Mouse (Mus musculus): ENCODE measurements around the gene Gm21866.
"Not testable (repeated sequence)": the region's sequence is repeated elsewhere in the genome, so short reads cannot be mapped to it uniquely, and the experiment has no call there.

The Gm21866 gene

DNA sequence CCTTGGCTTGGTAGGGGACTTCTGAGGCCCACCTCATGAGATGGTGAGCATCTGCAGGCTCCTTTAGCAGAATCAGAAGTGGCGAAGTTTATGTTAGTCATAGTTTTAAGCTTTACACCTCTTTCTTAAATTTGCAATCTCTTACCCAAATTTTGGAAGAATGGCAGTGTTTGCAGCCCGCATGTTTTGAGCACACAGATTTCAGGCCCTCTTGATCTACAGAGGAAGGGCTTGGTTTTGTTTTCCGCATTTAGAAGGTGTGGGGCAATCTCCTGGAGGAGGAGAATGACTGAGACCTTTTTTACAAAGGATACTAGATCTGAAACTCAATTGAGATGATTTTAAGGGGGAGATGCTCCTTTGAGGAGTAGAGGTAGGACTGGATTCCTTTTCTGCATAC, at the start of gene Gm21866:
Gm21866 (minus strand) TSS at position 101 of the 400 bp plus-strand sequence.
- not testable (repeated sequence) for DNase-seq

DNA sequence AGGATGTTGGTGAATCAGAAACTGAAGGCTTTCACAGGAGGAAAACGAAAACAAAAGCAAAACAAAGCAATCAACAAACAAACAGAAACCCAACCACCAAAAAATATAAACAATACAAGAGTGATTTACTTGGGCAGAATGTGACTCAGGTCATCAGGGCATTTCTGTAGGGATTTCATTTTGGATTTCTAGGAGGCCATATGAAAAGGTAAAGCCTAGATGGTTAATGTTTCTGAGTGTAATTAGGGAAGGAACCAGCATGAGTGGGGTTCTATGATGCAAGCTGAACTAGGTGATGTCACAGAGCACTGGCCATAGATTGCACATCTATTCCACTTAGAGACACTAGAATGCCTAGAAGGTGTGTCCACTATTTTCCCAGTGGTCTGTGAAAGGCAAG, 28.3 kb upstream of the Gm21866 start, which contains the start of gene Gm20773:
Gm20773 (plus strand) TSS at position 301 of the 400 bp plus-strand sequence.
- DNase-seq: not testable (repeated sequence)
